Mouse (Mus musculus) erythroblast, embryonic 14.5 days (primary cell): ENCODE results near the gene Sdc3.

Source experiments
- GATA1 ChIP-seq: IDR thresholded peaks from 2 replicates; pipeline ENCODE4 v1.6.1; 2012; ENCODE audit warnings: low read length, inconsistent platforms, mixed read lengths
- TAL1 ChIP-seq: IDR thresholded peaks from 3 replicates; pipeline ENCODE4 v1.6.1; 2012; ENCODE audit warnings: low read length, inconsistent platforms, mixed read lengths

DNA sequence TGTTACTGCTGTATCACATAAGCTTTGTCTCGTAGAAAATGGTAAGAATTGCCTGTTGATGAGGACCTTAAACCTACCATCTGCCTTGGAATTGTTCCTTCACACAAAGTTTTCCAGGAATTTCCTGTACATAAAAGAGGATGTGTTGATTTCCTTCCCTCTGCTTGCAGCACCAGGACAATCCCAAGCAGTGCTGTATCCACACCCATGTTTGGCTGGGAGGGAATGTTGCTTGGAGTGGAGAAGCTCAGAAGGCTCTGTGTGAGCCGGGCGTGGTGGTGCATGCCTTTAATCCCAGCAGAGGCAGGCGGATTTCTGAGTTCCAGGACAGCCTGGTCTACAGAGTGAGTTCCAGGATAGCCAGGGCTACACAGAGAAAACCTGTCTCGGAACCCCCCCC is 30.5 kb upstream of the Sdc3 start:
- TF ChIP-seq TAL1 (no peak), GATA1 (no peak)
